Mouse (Mus musculus): ENCODE data around the gene Gm14440. TPM values are rescaled to one million over a fixed set of nuclear protein-coding genes. Genes with fewer than 3 reads are reported as not detected.
"Not testable (repeated sequence)": the region's sequence is repeated elsewhere in the genome, so short reads cannot be mapped to it uniquely, and the experiment has no call there.

The Gm14440 gene
- total RNA-seq (2021): 1 to 10 TPM; 5.9 to 8.2 TPM
- not detected in 2 replicates for polyA plus RNA-seq (2012; rRNA removed)
- long read RNA-seq, partial matches to known transcripts: 0 of 2 reads
- long read RNA-seq, other reads (novel, unspliced or antisense): 2 of 2 reads

GRCm38 (mm10) chr2:175274825-175275224 lies at the start of gene Gm14440:
TSS of gene Gm14440 (plus strand) at chr2:175275125.
- H3K27ac ChIP-seq; H3K9ac ChIP-seq (ENCODE audit: low read depth, low read length); H3K79me2 ChIP-seq (replicated peaks; ENCODE audit: control insufficient read depth, insufficient read depth, low read length); DNase-seq; H3K27me3 ChIP-seq (ENCODE audit: control insufficient read depth, insufficient read depth, low read length); H3K36me3 ChIP-seq (ENCODE audit: control insufficient read depth, insufficient read depth, low read length); intact Hi-C loops (cut with DNase I); H3K4me1 ChIP-seq (ENCODE audit: control insufficient read depth, insufficient read depth, low read length); H3K4me3 ChIP-seq: not testable (repeated sequence)
- WGBS: no CpG with 5 or more reads among the region's 6 CpGs

Other genes with a start within 250 kb of the Gm14440 start
- gene Gm14393, start 207.3 kb upstream of the Gm14440 start, total RNA-seq (2021): 1 to 10 TPM in 1 of 2 experiments, under 1 TPM in 1; 0.63 to 1.5 TPM
- gene Gm14393, start 207.3 kb upstream of the Gm14440 start, polyA plus RNA-seq (2012; rRNA removed): not detected in 2 replicates
- gene Gm14399, start 133.1 kb upstream of the Gm14440 start, total RNA-seq (2021): 10 to 100 TPM; 10.0 to 11.6 TPM
- 1.0 and 67.7 TPM in 2 replicates for gene Gm14399, start 133.1 kb upstream of the Gm14440 start, polyA plus RNA-seq (2012; rRNA removed)
- gene Gm14443, start 99.3 kb upstream of the Gm14440 start, total RNA-seq (2021): under 1 TPM; 0.26 to 0.30 TPM
- gene Gm14443, start 99.3 kb upstream of the Gm14440 start, polyA plus RNA-seq (2012; rRNA removed): 0.15 and 0.29 TPM in 2 replicates
- 10 to 100 TPM; 65.8 to 72.9 TPM for gene Gm14391, start 68.2 kb upstream of the Gm14440 start, total RNA-seq (2021)
- 4.2 and 10.5 TPM in 2 replicates for gene Gm14391, start 68.2 kb upstream of the Gm14440 start, polyA plus RNA-seq (2012; rRNA removed)
- 10 to 100 TPM; 44.7 to 50.8 TPM for gene Gm4631, start 63.1 kb downstream of the Gm14440 start, total RNA-seq (2021)
- 1.7 and 4.3 TPM in 2 replicates for gene Gm4631, start 63.1 kb downstream of the Gm14440 start, polyA plus RNA-seq (2012; rRNA removed)
- 10 to 100 TPM; 44.4 to 56.5 TPM for gene Zfp968, start 97.3 kb downstream of the Gm14440 start, total RNA-seq (2021)
- 0.84 and 1.9 TPM in 2 replicates for gene Zfp968, start 97.3 kb downstream of the Gm14440 start, polyA plus RNA-seq (2012; rRNA removed)
- gene Gm4724, start 160.7 kb downstream of the Gm14440 start, total RNA-seq (2021): 1 to 10 TPM in 1 of 2 experiments, under 1 TPM in 1; 0.98 to 3.6 TPM
- gene Gm4724, start 160.7 kb downstream of the Gm14440 start, polyA plus RNA-seq (2012; rRNA removed): 3.6 and 6.3 TPM in 2 replicates
- 1 to 10 TPM; 5.3 to 5.4 TPM for gene Zfp965, start 194.9 kb downstream of the Gm14440 start, total RNA-seq (2021)
- gene Zfp965, start 194.9 kb downstream of the Gm14440 start, polyA plus RNA-seq (2012; rRNA removed): 1.2 and 3.0 TPM in 2 replicates